In the genomic region with DNA sequence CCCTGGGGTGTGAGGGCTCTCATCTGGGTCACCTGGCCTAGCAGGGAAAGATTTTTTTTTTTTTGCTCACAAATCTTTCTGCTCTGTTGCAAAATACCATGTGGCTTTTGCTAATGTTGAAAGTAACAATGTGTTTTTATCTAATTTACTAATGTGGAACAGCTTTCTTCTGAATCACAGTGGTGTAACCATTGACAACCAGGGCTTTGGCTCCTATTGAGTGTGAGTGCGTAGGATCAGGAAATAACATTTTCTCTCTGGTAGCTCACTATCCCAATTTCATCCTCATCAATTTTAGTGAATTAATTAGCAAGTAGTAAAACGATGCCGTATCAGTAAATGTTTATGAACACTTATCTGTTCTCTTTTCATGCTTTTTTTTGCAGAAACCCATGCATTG, we compare ENCODE assay signal across 15 mouse cellular contexts.
"Had no signal": no experiment of that assay in that cellular context is flagged by ENCODE, and none has a peak within 500 bp of the region (broad histone marks: within the 10 kb centered on the region; RNA-seq: fewer than 3 reads in every experiment).

No protein-coding gene starts in this region.

- H3K4me3 ChIP-seq: limb, embryonic 10.5 days; liver, embryonic 15.5 days; midbrain, embryonic 10.5 days; neural tube, embryonic 12.5 days had no signal

- H3K4me2 ChIP-seq: liver, embryonic 11.5 days; liver, embryonic 15.5 days; neural tube, embryonic 12.5 days had no signal

- H3K27me3 ChIP-seq: liver, embryonic 15.5 days; neural tube, embryonic 12.5 days had no signal

- DNase-seq: kidney, adult 11 months; kidney, adult 9 months; kidney, postnatal 4 days; lung, adult 2 months; lung, postnatal 36 days; midbrain, embryonic 14.5 days; retina, postnatal 1 day; thymus, postnatal 4 days had no signal

- H3K27ac ChIP-seq: kidney, postnatal 0 days; limb, embryonic 10.5 days; liver, embryonic 15.5 days; midbrain, embryonic 10.5 days; neural tube, embryonic 12.5 days had no signal

- H3K9ac ChIP-seq: liver, embryonic 15.5 days; neural tube, embryonic 12.5 days had no signal

- ATAC-seq: lung, postnatal 0 days had no signal

- H3K4me1 ChIP-seq: limb, embryonic 10.5 days; liver, embryonic 15.5 days; midbrain, embryonic 10.5 days; neural tube, embryonic 12.5 days had no signal

- H3K36me3 ChIP-seq: limb, embryonic 10.5 days; liver, embryonic 15.5 days; midbrain, embryonic 10.5 days; neural tube, embryonic 12.5 days had no signal

- H3K9me3 ChIP-seq: limb, embryonic 10.5 days; liver, embryonic 15.5 days; midbrain, embryonic 10.5 days; neural tube, embryonic 12.5 days had no signal
